Mouse (Mus musculus): ENCODE data around the gene Med18. TPM values are rescaled to one million over a fixed set of nuclear protein-coding genes. Genes with fewer than 3 reads are reported as not detected.

The Med18 gene
- polyA plus RNA-seq, 1 experiment from 2014 or later = 11.3 TPM

DNA sequence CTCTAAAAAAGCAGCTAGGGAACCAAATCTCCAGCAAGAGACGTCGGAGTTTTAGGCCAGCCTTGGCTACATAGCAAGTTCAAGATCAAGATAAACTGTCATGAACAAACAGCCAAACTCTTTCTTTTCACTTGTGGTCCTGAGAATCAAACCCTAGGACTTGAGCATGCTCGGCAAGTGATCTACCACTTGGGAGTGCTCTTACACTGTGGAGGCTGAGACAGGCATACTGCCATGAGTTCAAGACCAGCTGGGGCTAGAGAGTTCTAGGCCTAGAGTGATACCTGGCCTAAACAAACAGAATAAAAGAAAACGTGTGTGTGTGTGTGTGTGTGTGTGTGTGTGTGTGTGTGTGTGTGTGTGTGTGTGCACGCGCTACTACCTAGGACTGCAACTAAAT is 9.5 kb downstream of the Med18 start:
- H3K9me3 ChIP-seq (ENCODE audit: low read length) = no peaks in the 10 kb centered on the region
- no peak overlapping the region for H3K4me3 ChIP-seq (ENCODE audit: low read depth, low read length)
- no peak for ATAC-seq
- H3K4me2 ChIP-seq (replicated peaks; ENCODE audit: low read depth, low read length) = no peak overlapping the region
- WGBS = 79% methylated on average over 6 of the region's 6 CpGs
- no peak for DNase-seq (ENCODE audit: low spot score)
- H3K9ac ChIP-seq (replicated peaks; ENCODE audit: low read depth) = no peak overlapping the region
- H3K27ac ChIP-seq (ENCODE audit: low read length) = no peak overlapping the region
- TF ChIP-seq CTCF (IDR thresholded peaks at IDR 0.05) = no peak
- no peak for TF ChIP-seq EP300 (IDR thresholded peaks at IDR 0.05)
- H3K36me3 ChIP-seq (ENCODE audit: insufficient read depth, low read length) = no peaks in the 10 kb centered on the region; the same call in 1 of the 2 replicates
- no peaks in the 10 kb centered on the region for H3K4me1 ChIP-seq (ENCODE audit: insufficient read depth, low read depth, low read length)
- no peaks in the 10 kb centered on the region for H3K27me3 ChIP-seq (replicated peaks; ENCODE audit: insufficient read depth, low read length)

DNA sequence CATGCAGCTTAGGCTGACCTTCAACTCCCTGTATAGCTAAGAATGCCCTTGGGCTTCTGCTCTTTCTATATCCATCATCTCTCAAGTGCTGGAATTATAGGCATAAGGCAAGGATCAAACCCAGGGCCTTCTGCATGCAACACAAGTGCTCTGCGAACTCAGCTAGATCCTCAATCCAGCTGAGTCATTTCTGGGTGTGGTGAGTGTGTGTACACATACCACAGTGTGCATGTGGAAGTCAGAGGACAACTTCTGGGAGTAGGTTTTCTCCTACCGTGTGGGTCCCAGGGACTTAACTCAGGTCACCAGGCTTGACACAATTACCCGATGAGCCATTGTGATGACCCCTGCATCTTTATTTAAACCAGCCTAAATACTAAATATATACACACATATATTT is 13.9 kb downstream of the Med18 start:
- WGBS = 72% methylated on average over 3 of the region's 3 CpGs
- DNase-seq (ENCODE audit: low spot score) (no peak), ATAC-seq (no peak)
- H3K9me3 ChIP-seq (ENCODE audit: low read length) = no peaks in the 10 kb centered on the region
- H3K36me3 ChIP-seq (ENCODE audit: insufficient read depth, low read length) = no peaks in the 10 kb centered on the region
- no peak overlapping the region for H3K4me2 ChIP-seq (replicated peaks; ENCODE audit: low read depth, low read length)
- no peak overlapping the region for H3K4me3 ChIP-seq (ENCODE audit: low read depth, low read length)
- TF ChIP-seq CTCF (IDR thresholded peaks at IDR 0.05) (no peak), EP300 (IDR thresholded peaks at IDR 0.05) (no peak)
- no peak overlapping the region for H3K9ac ChIP-seq (replicated peaks; ENCODE audit: low read depth)
- no peak overlapping the region for H3K27ac ChIP-seq (ENCODE audit: low read length)
- H3K27me3 ChIP-seq (replicated peaks; ENCODE audit: insufficient read depth, low read length) = no peaks in the 10 kb centered on the region
- no peaks in the 10 kb centered on the region for H3K4me1 ChIP-seq (ENCODE audit: insufficient read depth, low read depth, low read length)

- ATAC-seq (no peak), DNase-seq (ENCODE audit: low spot score) (no peak)
- WGBS = 63% methylated on average over 12 of the region's 12 CpGs
Observed at GRCm38 (mm10) chr4:132446105-132446504, 17.6 kb downstream of the Med18 start.

DNA sequence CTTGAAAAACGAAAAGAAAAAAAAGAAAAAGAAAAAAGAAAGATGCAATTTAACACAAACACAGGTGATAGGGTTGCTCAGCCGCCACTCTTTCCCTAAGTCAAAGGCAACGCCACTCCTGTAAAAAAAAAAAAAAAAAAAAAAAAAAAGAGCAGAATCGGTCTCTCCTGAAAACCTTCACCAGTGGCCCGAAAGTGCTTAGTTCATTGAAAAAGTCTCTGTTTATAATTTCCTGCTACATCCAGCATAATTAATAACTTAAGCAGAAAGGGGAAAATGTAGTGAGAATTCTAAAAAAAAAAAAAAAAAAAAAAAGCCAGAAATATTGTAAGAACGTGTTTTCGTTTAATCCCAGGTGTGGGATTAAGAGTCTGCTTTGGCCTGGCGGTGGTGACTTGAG is 19.2 kb downstream of the Med18 start:
- no peaks in the 10 kb centered on the region for H3K27me3 ChIP-seq (replicated peaks; ENCODE audit: insufficient read depth, low read length)
- H3K4me1 ChIP-seq (ENCODE audit: insufficient read depth, low read depth, low read length) = no peaks in the 10 kb centered on the region
- 76% methylated on average over 8 of the region's 8 CpGs for WGBS
- ATAC-seq (no peak), DNase-seq (ENCODE audit: low spot score) (no peak)
- no peak overlapping the region for H3K9ac ChIP-seq (replicated peaks; ENCODE audit: low read depth)
- H3K4me3 ChIP-seq (ENCODE audit: low read depth, low read length) = no peak overlapping the region
- H3K36me3 ChIP-seq (ENCODE audit: insufficient read depth, low read length) = no peaks in the 10 kb centered on the region
- no peak overlapping the region for H3K4me2 ChIP-seq (replicated peaks; ENCODE audit: low read depth, low read length)
- H3K27ac ChIP-seq (ENCODE audit: low read length) = no peak overlapping the region
- TF ChIP-seq CTCF (IDR thresholded peaks at IDR 0.05) = no peak
- TF ChIP-seq EP300 (IDR thresholded peaks at IDR 0.05) = no peak
- no peaks in the 10 kb centered on the region for H3K9me3 ChIP-seq (ENCODE audit: low read length)

More at GRCm38 (mm10) chr4:132446105-132446504, 17.6 kb downstream of the Med18 start:
- Histone ChIP-seq H3K36me3 (ENCODE audit: insufficient read depth, low read length) (no peaks in the 10 kb centered on the region), H3K27me3 (replicated peaks; ENCODE audit: insufficient read depth, low read length) (no peaks in the 10 kb centered on the region), H3K9me3 (ENCODE audit: low read length) (no peaks in the 10 kb centered on the region), H3K9ac (replicated peaks; ENCODE audit: low read depth) (no peak overlapping the region), H3K4me3 (ENCODE audit: low read depth, low read length) (no peak overlapping the region), H3K4me2 (replicated peaks; ENCODE audit: low read depth, low read length) (no peak overlapping the region), H3K4me1 (ENCODE audit: insufficient read depth, low read depth, low read length) (no peaks in the 10 kb centered on the region), H3K27ac (ENCODE audit: low read length) (no peak overlapping the region)
- no peak for TF ChIP-seq EP300 (IDR thresholded peaks at IDR 0.05)
- TF ChIP-seq CTCF (IDR thresholded peaks at IDR 0.05) = no peak

DNA sequence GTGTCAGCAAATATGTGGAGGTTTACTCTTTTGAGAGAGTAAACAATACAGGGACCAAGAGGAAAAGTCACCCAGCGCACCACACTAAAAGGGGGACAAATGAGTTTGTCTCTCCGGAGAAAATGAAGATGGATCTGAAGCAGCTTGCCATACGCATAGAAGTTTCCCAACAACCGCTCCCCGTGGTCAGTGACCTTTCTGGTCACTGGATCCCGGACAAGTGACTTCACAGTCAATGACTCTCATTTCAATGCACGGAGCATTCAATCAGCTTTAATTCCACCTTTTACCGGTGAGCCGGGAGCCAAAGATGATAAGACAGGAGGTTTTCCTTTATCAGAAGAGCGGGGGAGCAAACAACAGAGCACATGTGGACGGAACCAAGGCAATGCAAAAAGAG is 25.9 kb downstream of the Med18 start:
- no peak overlapping the region for H3K4me3 ChIP-seq (ENCODE audit: low read depth, low read length)
- DNase-seq (ENCODE audit: low spot score) = no peak
- peak overlapping the region; percentile 25; the same call in 1 of the 2 replicates for H3K4me2 ChIP-seq (replicated peaks; ENCODE audit: low read depth, low read length)
- TF ChIP-seq EP300 (IDR thresholded peaks at IDR 0.05) (no peak), CTCF (IDR thresholded peaks at IDR 0.05) (no peak)
- H3K27me3 ChIP-seq (replicated peaks; ENCODE audit: insufficient read depth, low read length) = no peaks in the 10 kb centered on the region
- no peak for ATAC-seq
- H3K36me3 ChIP-seq (ENCODE audit: insufficient read depth, low read length) = no peaks in the 10 kb centered on the region
- no peaks in the 10 kb centered on the region for H3K4me1 ChIP-seq (ENCODE audit: insufficient read depth, low read depth, low read length)
- no peak overlapping the region for H3K9ac ChIP-seq (replicated peaks; ENCODE audit: low read depth)
- 34% methylated on average over 11 of the region's 11 CpGs for WGBS
- no peak overlapping the region for H3K27ac ChIP-seq (ENCODE audit: low read length)
- no peaks in the 10 kb centered on the region for H3K9me3 ChIP-seq (ENCODE audit: low read length)

DNA sequence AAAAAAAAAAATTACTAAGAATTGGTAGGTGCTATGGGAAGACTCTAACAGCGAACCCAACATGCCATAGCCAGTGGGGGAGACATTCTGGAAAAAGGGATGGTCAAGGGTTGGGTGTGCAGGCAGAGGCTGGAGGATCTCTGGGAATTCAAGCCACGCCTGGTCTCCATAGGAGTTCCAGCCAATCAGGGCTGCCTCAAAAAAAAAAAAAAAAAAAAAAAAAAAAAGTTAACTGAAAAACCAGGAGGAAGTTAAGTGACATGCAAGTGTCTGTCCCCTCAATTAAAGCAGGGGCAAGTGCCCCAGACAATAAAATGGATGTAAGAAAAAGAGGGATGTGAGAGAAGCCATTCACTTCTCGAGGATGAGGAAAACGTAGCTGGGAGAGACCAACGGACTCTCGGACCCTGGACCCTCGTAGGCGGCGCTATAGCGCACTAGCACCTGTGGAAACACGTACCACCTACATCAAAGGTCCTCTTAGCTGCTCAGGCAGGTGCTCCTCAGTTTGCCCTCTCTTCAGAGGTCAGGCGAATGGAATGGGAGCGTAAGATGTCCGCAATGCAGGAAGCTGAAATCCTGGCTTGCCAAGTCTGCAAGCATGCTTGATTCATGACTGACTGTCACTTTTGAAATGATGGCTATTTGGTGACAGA is 30.9 kb downstream of the Med18 start:
- H3K4me2 ChIP-seq (replicated peaks; ENCODE audit: low read depth, low read length) = 0 out of 2 replicates have a peak overlapping the region, but pooled peaks have one; percentile 5
- DNase-seq (ENCODE audit: low spot score) = no peak
- no peak overlapping the region for H3K9ac ChIP-seq (replicated peaks; ENCODE audit: low read depth)
- H3K36me3 ChIP-seq (ENCODE audit: insufficient read depth, low read length) = no peaks in the 10 kb centered on the region
- no peak overlapping the region for H3K4me3 ChIP-seq (ENCODE audit: low read depth, low read length)
- H3K27me3 ChIP-seq (replicated peaks; ENCODE audit: insufficient read depth, low read length) = no peaks in the 10 kb centered on the region
- TF ChIP-seq EP300 (IDR thresholded peaks at IDR 0.05) = no peak
- TF ChIP-seq CTCF (IDR thresholded peaks at IDR 0.05) = no peak
- WGBS = 9% methylated on average over 14 of the region's 14 CpGs
- no peaks in the 10 kb centered on the region for H3K4me1 ChIP-seq (ENCODE audit: insufficient read depth, low read depth, low read length)
- ATAC-seq = no peak
- H3K27ac ChIP-seq (ENCODE audit: low read length) = no peak overlapping the region
- H3K9me3 ChIP-seq (ENCODE audit: low read length) = no peaks in the 10 kb centered on the region

Data from lung, postnatal 0 days (tissue).